Mouse (Mus musculus) E14TG2a.4 (cell line): Measurements from ENCODE around the gene 8030411F24Rik.

Source experiments
- CTCF ChIP-seq: conservative IDR thresholded peaks from 2 replicates; pipeline ENCODE4 v1.5.1; 2014; ENCODE audit warnings: low read length
- NANOG ChIP-seq: IDR thresholded peaks from 2 replicates; pipeline ENCODE4 v1.6.1; 2014; ENCODE audit warnings: borderline replicate concordance, low read length, mixed read lengths
- POU5F1 ChIP-seq: IDR thresholded peaks from 2 replicates; pipeline ENCODE4 v1.6.1; 2014; ENCODE audit warnings: low read length, borderline replicate concordance

GRCm38 (mm10) chr2:148743846-148744407, 37.9 kb upstream of the 8030411F24Rik start:
- TF ChIP-seq CTCF = no peak
- no peak for TF ChIP-seq POU5F1
- TF ChIP-seq NANOG = no peak
